Mouse (Mus musculus) common myeloid progenitor, adult 5-6 weeks (primary cell): Measurements from ENCODE around the gene Clec4e. TPM values are rescaled to one million over a fixed set of nuclear protein-coding genes. Genes with fewer than 3 reads are reported as not detected.
"Not testable (repeated sequence)": the region's sequence is repeated elsewhere in the genome, so short reads cannot be mapped to it uniquely, and the experiment has no call there.

Experiments used
- ATAC-seq: replicated peaks from 2 replicates; pipeline ENCODE4 v1.8.0; 2016; ENCODE audit warnings: low read depth, mild to moderate bottlenecking, moderate TSS enrichment, inconsistent platforms; ENCODE audit not compliant: poor library complexity, severe bottlenecking
- total RNA-seq: library from RNA; stranded (forward); fragments of 200-1000, 187-1606 nt; gene quantifications from 2 replicates; pipeline ENCODE4 v1.2.3, GENCODE M21; 2017

Gene Clec4e
- 22.4 and 22.8 TPM in 2 replicates for total RNA-seq

DNA sequence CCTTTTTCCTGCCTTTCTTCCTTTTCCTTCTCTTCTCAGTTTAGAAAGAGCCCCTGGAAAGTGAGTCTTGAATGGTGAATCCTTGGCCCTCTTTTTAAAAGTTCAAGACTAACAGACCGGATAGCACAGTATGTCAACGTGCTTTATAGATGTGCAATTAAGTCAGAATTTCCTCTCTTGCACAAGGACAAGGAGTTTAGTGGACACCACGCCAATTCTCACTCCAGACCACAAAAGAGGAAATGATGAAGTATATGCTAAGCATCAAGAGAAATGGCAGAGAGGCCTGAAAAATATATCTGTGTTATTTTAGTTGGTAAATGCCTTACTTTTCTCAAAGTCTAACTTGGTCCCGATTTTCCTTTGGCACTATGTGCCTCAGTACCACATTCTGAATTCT is at the start of gene Clec4e:
Clec4e (minus strand) TSS at position 118 of the 400 bp plus-strand sequence.
- ATAC-seq, result peak; percentile 48

DNA sequence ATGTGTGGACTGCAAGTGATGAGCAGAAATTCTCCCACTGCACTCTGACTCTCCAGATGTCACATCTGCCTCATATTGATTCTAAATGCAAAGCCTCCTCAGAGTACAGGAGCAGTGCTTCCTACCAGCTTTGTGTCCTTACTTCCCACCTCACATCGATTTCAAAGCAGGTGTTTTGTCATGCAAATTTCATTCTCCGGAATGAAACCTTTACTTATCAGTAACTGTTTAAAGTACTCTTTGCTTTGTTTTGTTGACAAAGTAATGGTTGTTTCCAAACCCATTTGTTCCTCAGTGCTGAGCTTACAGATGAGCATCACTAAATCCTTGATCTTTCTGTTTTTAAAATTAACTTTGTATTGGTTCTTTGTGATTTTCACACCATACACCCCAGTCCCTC is 42.8 kb upstream of the Clec4e start:
- ATAC-seq, result no peak

DNA sequence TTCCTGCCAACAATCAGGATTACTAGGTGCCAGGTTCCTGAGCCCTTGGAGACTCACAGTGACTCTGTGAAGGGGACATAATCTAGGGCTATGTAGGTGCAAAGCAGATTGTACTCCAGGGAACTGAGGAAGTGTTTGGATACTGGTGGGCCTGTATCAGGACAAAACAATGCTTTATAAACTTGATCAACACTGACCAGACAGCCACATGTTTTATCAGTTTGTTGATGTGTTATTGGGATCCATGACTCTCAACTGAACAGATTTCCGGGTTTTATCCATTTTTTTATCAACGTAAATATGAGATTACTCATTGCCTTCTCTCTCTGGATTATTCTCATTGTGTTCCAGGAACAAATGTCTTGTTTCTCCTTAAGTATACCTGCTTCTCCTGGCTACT is 18.4 kb upstream of the Clec4e start, which contains the start of gene Vmn2r19:
Vmn2r19 (plus strand) TSS at position 301 of the 400 bp plus-strand sequence.
- ATAC-seq, result no peak

DNA sequence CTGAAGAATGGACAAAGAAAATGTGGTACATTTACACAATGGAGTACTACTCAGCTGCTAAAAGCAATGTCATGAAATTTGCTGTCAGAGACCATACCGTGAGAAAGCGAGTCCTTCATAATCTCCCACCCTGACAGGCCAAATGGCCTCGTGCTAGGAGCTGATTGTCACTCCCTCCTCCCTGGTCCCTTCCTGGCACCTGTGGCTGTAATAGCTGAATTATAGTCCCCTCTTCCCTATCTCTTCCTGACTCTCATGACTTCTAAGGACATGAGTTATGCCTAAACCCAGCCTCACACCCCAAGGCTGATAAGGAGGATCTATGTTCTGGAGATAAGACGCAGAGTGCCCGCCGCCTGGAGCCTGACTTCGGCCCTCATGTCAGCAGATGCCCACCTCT is 16.6 kb upstream of the Clec4e start:
- ATAC-seq, result not testable (repeated sequence)

DNA sequence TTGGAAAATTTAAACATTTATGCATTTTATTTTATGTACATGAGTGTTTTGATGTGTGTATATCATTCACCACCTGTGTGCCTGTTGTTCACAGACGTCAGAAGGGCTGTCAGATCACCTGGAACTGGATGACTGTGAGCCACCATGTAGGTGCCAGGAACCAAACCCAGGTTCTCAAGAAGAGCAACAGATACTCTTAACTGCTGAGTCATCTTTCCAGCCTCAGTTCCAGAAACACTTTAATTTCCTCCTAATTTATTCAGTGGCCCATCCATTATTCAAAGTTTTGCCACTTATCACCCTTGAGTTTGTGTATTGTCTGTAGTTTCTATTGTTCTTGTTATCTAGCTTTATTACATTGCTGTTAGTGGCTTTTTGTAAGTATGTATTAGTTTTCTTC is 7.0 kb upstream of the Clec4e start:
- ATAC-seq, result no peak

DNA sequence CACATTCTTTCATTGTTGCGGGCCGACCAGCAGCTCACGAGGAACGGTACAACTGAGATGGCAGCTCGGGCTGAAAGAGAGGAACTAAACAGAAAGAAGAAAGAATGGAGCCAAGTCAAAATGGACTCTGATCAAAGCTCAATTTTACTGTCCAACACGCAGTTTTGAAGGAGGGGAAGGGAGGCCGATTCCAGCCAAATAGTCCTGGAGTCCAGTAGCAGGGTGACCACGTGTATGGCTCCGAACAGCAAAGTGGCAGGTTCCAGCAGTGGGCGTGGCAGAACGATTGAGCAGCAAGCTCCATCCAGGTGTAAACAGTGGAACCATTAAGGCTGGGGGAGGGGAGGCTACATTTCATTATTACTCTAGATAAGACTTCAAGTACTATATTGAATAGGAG is 3.8 kb upstream of the Clec4e start:
- ATAC-seq, result not testable (repeated sequence)

DNA sequence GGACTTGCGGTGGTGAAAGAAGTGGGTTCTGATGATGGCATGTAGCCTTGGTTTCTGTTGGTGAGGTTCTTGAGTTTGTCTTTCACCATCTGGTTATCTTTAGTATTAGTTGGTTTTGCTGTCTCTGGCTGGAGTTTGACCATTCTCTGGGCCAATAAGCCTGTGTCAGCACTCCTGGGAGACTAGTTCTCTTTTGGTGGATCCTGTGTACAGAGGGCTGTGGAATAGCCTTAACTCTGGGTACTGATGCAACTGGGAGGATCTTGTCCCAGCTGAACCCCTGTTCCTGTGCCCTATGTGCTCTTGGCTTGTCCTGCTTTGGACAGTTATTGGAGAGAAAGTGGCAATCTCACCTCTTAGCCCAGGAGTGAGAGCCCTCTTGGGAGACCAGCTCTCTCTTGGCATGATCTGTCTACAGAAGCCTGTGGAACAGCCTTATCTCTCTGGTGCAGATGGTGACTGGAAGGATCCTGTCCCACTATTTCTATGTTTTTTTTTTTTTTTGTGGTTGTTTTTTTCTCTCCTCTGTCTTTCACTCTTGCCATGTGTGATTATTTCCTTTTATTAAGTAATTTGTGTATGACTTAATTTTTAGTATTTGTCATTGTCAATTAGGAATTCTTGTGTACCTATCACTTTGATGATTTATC is 3.2 kb upstream of the Clec4e start:
- peak; percentile 70 for ATAC-seq

DNA sequence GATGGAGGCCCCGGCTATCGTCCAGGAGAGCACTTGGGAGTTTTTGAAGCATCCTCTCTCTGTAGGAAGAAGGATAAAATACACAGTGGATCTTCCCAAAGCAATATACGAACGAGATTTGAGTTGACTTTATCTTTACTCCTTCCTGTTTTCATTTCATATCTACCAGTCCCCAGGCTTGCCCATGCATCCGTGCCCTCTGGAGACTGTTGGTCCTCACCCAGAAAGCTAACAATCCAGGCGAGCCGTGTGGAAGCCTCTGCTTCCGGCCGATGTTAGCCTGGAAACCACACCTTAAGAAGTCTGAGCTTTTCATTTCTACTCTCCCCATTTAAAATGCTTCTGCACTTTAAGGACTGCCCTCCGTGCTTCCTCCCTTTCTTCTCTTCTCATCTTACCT is 739 bp downstream of the Clec4e start:
- peak; percentile 75 for ATAC-seq

DNA sequence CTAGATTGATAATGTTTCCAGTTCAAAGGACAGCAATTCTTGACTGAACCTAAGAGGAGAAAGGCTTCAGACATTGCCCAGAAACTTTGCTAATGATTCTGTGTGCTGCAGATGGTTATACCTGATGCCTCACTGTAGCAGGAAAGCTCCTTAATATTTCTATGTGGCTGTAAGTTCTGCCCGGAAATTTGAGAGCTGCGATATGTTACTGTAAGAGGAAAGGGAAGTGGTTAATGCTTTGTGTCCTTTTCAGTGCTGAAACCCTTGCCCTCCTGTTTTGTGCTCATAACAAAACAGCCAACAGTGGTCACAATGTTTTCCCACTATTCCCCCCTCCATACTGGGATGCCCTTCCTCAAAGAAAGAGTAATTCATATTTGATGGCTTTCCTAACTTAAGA is 3.4 kb downstream of the Clec4e start:
- ATAC-seq, result peak; percentile 39

DNA sequence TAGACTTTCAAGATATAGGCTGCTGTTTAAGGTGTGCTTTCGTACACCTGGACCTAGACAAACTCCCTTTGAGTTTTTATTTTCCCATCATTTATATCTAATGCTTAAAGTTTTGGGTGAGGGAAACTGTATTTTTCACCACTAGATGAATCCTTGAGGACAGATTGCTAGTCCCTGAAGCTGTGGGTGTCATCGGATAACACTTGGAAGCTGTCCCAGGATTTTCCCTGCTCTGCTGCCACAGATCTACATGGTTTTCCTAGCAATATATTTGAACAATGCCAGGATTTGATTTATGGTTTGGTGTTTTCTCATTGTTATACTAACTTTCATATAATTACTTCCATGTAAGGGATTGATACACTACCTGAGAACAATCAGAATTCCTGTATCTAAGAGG is 10.2 kb downstream of the Clec4e start:
- ATAC-seq, result no peak

DNA sequence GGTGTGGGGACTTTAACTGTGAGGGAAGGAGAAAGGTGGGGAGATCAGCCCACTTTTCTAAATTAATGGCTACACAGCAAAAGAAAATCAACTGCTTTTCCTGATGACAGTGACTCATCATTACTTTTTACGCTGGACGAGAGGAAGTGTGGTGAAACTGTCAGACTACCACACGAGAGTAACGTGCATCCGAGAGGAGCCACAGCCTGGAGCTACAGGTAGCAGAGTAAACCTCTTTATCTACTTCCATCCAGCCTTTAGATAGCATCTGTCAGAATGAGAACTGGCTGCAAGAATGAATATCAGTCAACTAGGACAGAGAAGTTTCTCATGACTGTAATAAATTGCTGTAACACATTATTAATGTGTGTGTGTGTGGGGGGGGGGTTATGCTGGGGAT is 22.7 kb downstream of the Clec4e start:
- ATAC-seq, result peak; percentile 88

DNA sequence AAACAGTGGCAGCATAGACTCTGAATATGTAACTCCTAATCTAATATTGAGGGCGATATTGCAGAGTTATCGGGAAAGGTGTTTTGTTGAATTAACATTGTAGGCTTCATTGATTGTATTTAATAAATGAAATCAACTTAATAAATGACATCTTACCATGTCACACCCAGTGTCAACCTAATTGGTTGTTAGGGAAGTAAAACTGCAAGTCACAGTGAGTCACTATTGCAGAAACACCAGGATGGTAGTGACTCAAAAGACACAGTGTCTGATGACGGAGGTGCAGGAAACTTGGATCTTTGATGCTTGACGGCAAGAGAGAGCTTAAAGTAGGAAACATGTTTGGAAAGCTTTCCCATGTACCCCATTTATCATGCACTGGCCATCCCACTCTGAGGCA is 23.9 kb downstream of the Clec4e start:
- peak; percentile 70 for ATAC-seq

DNA sequence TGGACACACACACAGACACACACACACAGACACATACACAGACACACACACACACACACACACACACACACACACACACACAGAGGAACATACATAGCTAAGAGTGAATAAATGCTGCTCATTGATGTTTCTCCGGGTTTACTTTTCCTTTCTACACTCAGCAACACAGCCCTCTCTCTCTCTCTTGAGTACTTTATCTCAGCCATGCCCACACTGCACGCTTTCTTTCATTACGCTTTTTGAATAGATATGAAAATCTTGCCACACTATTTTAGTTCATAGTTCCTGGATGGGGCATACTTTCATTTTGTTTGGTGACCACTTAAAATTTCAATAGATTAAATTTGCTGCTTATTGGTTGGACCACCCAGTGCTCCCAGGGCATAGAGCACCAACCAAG is 25.5 kb downstream of the Clec4e start:
- ATAC-seq, result no peak

DNA sequence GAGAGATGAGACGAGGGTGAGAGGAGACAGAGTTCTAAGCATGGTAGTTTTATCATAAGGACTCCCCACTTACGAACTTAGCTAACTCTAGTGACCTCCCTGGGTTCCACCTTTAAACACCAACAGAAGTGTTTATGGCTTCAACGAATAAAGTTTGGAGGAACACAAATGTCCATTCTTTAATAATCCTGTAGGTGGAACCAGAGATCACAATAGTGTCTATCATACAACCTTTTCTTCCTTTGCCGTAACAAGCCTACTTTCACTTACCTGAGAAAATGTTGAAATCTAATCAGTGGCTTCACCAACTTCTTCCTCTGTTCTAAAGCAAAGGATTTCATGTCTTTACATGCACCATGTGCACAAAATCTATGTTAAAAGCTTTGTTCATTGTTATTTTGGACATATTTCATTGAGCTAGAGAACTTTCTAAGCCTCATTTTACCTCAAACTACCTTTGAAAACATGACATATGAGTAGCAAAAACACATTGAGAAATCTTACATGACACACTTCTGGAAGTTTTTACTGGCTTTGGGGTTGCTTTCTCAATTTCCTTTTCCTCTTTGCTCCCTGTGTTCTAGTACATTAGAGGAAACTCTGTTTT is 28.0 kb downstream of the Clec4e start, which contains the start of gene Clec4d:
Clec4d (plus strand) TSS at position 557 of the 607 bp plus-strand sequence.
- peak; percentile 48 for ATAC-seq

DNA sequence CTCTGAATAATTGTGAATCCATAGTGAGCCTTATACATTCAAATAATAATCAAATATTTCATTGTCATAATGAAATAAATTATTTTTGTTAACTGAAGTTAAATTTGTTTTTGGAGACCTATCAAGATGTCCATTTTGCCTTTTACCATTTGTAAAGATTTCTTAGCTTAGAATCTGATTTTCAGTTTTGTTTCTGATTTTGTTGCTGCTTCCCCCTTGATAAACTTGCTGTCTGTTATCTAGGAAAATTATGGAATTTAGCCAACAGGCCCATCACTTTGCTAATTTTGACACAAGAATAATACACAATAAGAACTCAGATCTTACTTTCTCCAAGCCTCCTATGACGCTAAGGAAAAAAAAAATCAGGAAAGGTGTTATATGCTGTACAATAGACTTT is 28.8 kb downstream of the Clec4e start:
- no peak for ATAC-seq

DNA sequence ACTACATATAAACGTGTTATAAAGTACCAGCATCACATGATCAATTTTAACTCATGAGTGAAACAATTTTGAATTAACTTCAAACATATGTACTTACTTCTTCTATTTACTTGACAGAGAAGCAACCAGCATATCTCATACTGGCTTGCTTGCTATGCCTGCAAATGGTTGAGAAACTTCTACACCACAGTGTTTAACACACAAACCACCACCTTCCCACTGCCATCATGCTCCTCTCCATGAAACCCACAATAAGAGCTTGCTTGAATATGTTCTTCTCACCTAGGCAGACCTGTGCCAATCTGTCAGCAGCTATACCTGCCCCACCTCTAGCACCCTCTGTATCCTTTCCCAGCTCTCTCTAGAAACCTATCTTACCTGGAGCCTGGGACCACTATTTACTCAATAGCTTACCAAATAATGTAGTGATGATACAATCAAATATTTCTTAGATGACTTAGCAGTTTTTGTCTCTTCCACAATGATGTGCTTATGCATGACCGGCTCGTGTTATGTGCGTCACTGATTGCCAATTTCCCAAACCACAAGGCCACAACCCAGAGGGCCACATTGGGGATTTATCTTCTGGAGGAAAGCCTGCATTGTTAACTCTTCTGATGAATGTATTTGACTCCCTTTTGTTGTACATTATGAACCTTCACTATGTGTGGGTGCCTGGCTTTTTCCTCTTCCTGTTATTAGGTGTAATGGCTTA is 29.6 kb downstream of the Clec4e start:
- peak; percentile 68 for ATAC-seq

DNA sequence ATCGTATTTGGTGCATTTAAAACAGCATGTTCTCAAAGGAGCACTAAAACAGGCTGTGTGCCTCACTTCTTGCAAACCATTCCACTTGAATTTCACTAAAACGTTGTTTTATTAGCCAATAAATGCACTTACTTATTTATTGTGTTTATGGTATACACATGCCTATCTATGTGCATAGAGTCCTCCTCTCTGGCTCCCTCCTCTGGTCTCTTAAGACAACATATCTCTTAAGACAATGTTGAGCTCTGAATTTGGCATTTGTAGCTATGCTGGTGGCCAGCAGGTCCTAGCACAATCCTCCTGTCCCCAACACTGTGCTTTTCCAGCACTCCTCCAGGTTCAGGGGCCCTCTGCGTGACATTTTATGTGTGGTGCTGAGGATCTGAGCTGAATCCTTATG is 30.7 kb downstream of the Clec4e start:
- peak; percentile 41 for ATAC-seq

DNA sequence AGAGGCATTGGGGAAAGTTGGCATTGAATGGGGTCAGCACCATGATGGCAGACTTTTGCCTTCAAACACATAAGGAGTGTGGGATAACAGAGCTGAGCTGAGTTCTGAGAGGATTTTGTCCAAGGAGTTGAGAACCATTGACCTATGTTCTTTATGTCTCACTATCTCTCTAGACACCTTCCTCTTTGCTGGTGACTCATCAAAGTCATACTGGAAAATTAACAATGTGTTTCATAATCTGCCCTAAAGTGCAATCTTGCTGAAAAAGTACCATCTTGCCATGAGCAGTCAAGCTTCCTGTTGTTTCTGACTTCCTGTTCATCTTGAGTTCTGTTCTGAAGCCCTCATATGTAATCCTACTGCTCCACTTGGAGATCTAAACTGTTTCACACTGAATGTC is 36.9 kb downstream of the Clec4e start:
- ATAC-seq, result peak; percentile 95

DNA sequence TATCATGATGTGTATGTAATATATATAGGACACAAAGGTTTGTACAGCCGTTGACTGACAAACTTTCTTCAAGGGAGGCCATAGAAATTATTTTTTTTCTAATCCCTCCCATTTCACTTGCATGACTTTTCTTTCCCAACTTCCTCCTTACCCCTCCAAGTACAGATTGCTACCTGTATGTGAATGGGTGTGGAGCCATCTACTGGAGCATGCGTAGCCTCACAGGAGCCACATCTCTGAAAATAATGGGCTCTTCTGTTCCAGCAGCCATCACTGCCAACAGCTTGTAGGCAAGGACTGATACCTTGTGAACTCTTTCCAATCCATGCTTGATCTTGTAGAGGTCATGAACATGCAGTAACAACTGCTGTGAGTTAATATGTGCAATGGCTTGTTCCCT is 40.8 kb downstream of the Clec4e start:
- peak; percentile 67 for ATAC-seq

DNA sequence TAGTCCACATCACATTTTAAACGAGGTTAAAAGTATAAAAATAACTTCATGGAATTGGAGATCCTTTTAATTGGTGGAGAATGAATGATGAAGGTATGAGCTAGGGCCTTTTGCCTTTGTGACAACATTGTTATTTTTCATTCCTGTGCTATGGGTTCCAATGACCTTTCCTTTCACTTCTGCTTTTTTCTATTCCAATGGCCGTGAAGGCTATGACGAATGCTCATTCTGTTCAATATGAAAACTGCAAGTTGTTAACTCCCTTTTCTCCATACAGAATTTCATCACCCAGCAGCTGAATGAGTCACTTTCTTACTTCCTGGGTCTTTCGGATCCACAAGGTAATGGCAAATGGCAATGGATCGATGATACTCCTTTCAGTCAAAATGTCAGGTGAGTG is 45.5 kb downstream of the Clec4e start:
- ATAC-seq, result peak; percentile 60; the same call in 1 of the 2 replicates

DNA sequence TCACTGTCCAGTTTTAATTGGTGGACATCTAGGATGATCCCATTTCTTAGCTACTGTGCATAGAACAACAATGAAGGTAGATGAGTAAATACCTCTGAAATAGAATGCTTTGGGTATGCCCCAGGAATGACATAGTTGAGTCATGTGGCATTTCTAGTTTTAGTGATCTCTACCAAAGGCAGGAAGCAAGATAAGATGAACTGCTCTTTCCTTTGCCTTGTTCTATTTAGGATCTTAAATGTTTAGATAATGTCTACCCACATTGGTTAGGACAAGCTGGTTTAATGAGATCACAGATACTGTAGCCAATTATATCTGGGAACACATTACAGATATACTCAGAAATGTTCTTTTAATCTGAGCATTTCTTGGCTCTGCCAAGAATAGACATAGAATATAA is 52.1 kb downstream of the Clec4e start:
- ATAC-seq, result no peak
